Mouse (Mus musculus): ENCODE data around the gene Klf1.

Gene Klf1

DNA sequence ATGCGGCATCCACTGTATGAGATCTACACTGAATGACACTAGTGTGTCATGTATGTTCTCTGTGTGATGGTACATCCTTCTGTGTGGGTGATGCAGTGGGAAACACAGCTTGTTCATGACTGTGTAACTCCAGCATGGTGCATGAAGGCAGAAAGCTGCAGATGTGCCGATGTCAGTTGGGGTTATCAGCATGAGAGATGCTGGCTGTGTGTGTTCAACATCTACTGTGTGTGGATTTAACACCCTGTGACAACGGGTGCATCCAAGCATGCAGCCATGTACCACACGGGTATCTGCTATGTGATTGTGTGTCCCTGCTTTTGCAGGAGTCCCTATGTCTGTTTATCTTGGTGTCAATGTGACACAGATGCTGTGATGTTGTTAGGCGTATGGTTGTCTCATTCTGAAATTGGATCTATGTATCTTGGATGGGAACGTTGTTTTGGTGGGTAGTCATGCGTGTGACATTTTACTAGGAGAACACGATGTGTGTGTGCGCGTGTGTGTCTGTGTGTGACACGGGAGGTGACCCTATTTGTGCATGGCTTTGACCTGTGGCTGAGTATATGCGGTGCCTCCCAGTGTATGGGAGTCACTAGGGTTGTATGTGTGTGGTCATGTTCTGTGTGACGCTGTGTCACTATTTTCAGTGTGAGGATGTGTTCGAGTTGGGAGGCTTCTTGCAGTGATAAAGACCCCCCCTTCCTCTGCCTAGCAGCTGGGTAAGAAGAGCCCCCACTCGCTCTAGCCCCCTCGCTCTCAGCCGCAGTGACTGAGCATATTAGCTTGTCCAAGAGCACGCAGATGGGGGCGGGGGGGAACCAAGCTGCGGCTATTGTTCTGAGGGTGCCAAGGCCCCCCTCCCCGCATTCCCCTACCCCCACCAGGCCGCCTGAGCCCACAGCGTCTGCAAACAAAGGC lies 34.6 kb downstream of the Klf1 start:
- DNase-seq (ENCODE audit: low spot score), result no peak

DNA sequence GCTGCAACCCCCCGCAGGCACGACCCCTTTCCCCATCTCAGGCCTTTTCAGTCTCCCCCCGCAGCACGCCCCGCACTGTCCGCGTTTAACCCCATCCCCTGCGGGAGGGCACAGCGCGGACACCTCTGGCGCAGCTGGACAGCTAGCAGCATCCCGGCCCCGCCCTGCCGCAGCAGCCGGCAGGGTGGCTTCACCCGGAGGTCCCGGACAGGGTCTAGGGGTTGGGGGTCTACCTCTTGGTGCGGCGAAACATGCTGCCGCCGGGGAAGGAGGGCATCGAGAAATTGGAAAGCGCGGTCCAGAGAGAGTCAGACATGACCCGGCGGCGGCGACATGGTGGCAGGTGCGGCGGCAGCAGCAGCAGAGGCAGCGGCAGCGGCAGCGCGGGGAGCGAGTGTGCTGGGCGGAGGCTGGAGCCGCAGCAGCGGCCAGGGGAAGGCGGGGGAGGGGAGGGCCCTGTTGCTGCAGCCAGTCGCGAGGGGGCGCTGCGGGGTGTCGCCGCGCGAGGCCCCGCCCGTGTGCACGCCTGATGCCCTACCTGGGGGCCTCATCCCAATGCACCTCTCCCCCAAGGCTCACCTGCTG lies 35.3 kb downstream of the Klf1 start, which contains the start of gene Mast1:
TSS of gene Mast1 (minus strand) at position 398 of the 585 bp plus-strand sequence.
- peak; percentile 67 for DNase-seq (ENCODE audit: low spot score)

DNA sequence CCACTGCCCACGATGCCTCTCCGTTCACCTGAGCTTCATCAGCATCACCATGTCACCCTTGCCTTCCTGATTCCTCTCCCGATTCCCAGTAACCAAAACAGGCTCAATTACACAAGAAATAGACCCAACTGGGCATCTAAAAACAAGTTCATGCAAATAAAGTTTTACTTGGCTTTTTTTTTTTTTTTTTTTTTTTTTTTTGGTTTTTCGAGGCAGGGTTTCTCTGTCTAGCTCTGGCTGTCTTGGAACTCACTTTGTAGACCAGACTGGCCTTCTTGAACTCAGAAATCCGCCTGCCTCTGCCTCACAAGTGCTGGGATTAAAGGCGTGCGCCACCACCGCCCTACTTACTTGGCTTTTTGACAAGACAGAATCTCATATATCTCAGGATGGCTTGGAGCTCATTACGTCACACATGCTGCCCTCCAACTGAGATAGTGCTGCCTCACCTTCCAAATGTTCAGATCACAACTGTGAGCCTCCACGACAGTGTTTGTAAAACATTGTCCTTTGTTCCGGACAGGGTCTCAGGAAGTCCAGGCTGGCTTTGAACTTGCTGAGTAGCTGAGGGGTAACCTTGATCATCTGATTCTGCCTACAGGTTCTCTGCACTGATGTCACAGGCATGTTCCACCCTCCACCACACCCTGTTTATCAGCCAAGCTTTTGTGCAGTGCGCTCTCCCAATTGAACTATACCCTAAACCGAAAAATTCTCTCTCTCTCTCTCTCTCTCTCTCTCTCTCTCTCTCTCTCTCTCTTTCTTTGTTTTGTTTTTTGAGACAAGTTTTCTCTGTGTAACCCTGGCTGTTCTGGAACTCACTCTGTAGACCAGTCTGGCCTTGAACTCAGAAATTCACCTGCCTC lies 36.1 kb downstream of the Klf1 start:
- no peak for DNase-seq (ENCODE audit: low spot score)

DNA sequence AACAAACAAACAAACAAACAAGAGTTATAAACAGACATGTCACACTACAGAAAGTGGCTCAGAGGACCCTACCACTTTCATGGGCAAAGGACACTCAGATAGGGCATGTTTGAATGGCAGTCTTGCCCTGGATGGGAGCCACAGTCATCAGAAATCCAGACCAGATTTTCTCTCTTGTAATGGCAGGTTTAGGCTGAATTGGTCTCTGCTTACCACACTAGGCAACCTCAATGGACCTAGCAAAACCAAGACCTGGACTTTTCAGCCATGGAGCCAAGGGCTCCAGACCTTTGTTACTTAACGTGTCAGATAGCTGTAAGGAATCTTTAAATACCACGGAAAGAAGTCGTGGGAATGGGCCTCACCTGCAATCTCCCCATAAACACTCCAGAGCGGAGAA lies 42.0 kb downstream of the Klf1 start:
- DNase-seq (ENCODE audit: low spot score), result no peak

DNA sequence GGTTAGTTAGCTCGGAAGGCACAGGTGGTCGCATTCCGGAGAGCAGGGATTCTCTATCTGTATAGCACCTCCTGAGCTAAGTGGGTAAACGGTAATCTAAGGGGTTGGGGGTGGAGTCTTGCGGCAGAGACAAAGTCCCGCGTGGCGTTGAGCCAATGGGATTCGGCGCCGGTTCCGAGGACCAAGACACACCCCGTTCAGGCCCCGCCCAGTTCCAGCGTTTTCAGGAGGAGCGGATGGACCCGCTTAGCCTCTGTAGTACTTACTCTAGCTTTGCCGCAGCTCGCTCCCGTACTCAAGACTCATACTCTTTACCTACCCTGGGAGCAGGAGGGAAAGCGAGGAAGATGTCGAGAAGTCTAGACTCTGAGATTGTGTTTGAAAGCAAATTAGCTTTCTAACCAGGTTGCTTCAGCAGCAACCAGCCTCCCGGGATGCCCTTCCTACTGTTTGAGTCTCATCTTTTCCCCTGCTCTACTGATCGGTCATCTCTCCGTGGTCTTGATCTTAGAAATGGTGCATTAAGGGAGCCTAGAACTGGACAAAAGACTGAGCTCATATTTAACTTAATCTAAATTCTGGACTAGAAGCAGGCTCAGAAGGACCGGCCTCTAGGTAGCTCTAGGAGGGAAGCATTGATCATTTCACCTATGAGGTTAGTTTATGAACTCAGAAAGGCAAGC lies 42.9 kb downstream of the Klf1 start:
- no peak for DNase-seq (ENCODE audit: low spot score)

DNA sequence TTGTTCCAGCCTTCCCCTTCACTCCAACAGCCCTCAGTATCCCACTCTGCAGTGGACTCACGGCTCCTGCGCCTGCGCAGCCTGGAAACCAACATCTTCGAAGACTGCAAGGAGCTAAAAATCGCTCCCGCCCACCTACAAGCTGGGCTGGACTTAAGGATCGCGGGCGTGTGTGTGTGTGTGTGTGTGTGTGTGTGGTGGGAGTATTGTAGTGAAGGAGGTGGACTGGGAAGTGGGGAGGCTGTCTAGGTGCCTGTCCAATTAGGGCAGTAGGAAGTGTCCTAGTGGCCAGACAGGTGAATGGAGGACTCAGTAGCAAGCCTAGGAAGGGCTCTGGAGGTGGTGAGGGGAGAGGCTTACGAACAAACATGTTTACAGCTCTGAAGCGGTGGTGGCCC lies 43.5 kb downstream of the Klf1 start:
- no peak for DNase-seq (ENCODE audit: low spot score)

DNA sequence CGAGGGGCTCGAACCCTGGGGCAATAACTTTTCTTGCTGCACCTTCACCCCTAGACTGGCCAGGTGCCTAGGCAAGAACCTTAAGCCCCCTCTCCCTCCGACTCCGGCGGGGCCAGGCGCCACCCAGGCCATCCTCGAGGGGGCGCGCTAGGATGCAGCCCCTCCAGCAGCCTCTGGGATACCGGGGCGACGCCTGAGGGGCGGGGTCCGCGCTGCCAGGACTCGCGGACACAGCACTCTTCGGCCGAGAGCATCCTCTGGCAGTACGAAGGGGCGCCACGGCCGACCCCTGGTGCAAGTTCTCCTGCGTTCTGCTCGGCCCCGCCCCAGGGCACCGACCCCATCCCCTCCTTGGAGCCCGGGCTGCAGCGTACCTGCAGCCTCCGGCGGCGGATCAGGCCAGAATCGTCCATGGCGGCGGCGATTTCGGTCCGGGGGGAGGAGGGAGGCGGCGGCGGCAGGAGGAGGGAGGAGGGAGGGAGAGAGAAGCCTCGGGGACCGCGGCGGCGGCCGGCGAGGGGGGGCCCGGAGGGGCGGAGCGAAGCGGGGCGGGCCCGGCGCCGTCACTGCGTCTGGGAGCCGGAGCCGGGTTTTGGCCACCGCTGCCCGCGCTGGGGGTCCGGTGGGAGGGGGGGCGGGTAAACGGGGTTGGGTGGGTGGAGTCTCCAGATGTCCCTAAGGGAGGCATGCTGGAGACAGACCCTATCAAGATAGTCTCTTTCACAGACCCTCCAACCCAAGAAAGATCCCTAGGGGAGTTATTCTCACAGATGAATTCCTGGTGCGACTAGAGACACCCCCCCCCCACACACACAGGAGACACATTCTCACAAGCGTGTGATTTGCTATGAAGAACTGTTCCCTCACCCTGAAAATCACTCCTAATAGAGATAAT lies 44.2 kb downstream of the Klf1 start:
- no peak for DNase-seq (ENCODE audit: low spot score)

DNA sequence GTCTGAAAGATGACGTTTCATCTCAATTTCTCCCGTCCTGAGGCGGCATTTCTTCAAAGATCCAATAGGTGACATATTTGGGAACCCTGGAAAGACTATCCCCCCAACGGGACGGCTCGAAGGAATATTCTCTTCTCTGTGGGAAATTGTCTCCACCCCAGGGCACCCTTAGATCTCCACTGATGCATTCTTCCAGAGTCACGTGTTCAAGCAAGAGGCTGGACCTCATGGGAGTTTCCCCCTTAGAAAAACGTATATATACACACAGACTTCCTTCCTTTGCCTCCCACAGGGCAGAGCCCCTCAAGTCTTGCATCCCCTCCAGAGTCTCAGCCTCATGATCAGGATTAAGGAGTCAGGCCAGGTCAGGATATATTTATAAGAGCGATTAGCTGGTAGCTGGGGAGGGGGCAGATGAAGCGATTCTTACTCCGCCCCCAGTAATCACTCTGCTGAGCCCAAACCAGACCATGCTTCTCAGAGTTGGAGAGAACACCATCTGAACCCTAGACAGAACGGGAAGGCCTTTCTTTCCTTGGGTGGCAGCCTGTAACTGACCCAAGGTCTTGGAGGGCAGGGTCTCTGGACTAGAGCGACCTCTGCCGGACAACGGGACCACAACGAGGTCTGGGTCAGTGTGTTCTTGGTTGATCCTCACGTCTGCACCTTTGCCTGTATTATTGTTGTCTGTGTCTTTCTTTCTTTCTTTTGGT lies 45.0 kb downstream of the Klf1 start, which contains the start of gene Rtbdn:
TSS of gene Rtbdn (plus strand) at position 464 of the 713 bp plus-strand sequence.
- DNase-seq (ENCODE audit: low spot score), result no peak

DNA sequence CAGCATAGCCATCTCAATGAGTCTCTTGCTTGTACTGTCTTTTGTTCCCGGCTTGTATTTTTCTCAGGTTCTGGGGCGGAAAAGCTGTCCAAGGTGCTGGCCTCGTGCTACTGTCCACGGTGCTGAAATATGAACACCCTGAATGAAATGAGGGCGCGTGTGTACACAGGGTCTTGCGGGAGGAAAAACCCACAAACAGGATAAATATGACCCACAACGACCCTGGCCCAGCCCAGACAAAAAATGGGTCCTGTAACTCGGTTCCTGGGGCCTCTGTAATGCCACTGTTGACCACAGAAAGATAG lies 45.5 kb downstream of the Klf1 start:
- DNase-seq (ENCODE audit: low spot score), result peak; percentile 53

DNA sequence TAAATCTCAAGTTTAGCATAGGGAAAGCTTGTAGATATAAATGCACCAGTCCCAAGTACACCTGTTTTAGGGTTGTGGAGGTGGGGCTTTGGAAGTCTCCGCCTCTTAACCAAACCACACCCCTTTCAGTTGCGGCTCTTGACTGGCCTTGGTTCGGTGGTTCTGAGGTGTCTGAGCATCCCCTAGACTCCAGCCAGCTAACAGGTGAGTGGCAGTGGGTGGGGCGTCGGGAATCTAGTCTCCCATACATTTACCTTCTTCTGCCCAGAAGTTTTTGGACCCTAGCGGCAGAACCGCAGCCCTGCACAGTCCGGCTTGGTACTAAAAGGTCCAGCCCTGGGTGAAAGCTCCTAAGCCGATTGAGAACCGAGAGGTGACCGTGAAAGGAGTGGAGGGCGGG lies 48.0 kb downstream of the Klf1 start:
- DNase-seq (ENCODE audit: low spot score), result no peak

DNA sequence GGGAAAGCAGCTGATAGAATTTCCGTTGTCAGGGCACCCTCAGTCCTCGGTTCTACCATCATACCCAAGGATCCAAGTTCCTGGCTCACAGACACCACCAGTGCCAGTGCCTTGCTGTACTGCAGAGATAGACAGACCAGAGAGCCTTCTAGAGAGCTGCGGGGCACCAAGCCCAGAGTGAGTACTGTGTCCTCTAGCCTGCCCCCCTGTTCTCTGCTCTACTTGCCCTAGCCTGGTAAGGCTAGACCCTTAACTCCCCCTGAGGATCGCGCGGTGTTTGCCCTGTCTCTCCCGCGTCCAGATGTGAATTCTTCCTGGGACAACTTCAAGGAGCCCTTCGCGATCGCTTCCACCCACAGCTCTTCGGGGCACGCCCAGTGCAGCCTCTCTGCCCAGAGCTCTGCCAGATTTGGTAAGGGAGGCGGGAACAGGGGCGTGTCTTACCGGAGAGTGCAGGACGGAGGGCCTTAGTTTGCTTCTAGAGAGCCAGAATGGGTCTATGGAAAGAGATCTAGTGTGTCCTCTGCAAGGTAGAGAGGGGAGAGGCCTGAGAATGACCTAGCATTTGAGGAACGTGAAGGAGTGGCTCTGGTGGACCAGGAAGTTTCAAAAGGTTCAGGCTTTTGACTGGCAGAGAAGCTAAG lies 51.0 kb downstream of the Klf1 start:
- peak; percentile 53 for DNase-seq (ENCODE audit: low spot score)
